7 mouse cellular contexts compared by ENCODE assay signal in genomic region chr7:6283451-6284075, GRCm38 (mm10). TPM values are rescaled to one million over a fixed set of nuclear protein-coding genes. Genes with fewer than 3 reads are reported as not detected.
DNase-seq lines count a peak whose midpoint lies in the region; ATAC-seq lines count a peak whose summit lies in the region.

No protein-coding gene starts in this region.

- peak overlapping the region; percentile 61 for H3K4me3 ChIP-seq in limb, embryonic 10.5 days
- peak overlapping the region; percentile 53 for H3K4me3 ChIP-seq in midbrain, embryonic 13.5 days (replicated peaks)

- DNase-seq in adrenal gland, postnatal 10 days, result peak; percentile 82
- peak; percentile 88 for DNase-seq in embryo, embryonic 9.5 days (ENCODE audit: extremely low spot score)
- DNase-seq in kidney, adult 11 months, result peak; percentile 83
- DNase-seq in limb, embryonic 10.5 days (ENCODE audit: low spot score), result peak; percentile 83
- DNase-seq in spleen, adult 12 weeks (ENCODE audit: low spot score), result peak; percentile 75

- peak overlapping the region; percentile 87 for H3K27ac ChIP-seq in limb, embryonic 10.5 days
- H3K27ac ChIP-seq in midbrain, embryonic 13.5 days, result peak overlapping the region; percentile 88

- peak overlapping the region; percentile 65 for H3K9ac ChIP-seq in midbrain, embryonic 13.5 days (replicated peaks)

- peak overlapping the region; percentile 57 for H3K4me2 ChIP-seq in midbrain, embryonic 13.5 days (replicated peaks)

- peak; percentile 56 for ATAC-seq in granulocyte monocyte progenitor cell, adult 5-6 weeks (replicated peaks; ENCODE audit: poor library complexity, severe bottlenecking)
- peak; percentile 73 for ATAC-seq in midbrain, embryonic 13.5 days

- WGBS in limb, embryonic 10.5 days, result 2% methylated on average over 23 of the region's 23 CpGs
- 1% methylated on average over 23 of the region's 23 CpGs for WGBS in midbrain, embryonic 13.5 days

- no peaks in the 10 kb centered on the region for H3K27me3 ChIP-seq in limb, embryonic 10.5 days (ENCODE audit: low read depth, poor library complexity, severe bottlenecking)
- H3K27me3 ChIP-seq in midbrain, embryonic 13.5 days, result no peaks in the 10 kb centered on the region

- no peaks in the 10 kb centered on the region for H3K36me3 ChIP-seq in limb, embryonic 10.5 days
- H3K36me3 ChIP-seq in midbrain, embryonic 13.5 days, result no peaks in the 10 kb centered on the region

- H3K9me3 ChIP-seq in limb, embryonic 10.5 days (replicated peaks), result no peaks in the 10 kb centered on the region
- no peaks in the 10 kb centered on the region for H3K9me3 ChIP-seq in midbrain, embryonic 13.5 days

- H3K4me1 ChIP-seq in limb, embryonic 10.5 days, result peaks cover 15% of the 10 kb centered on the region
- H3K4me1 ChIP-seq in midbrain, embryonic 13.5 days (replicated peaks), result peaks cover 26% of the 10 kb centered on the region

RNA-seq across cellular contexts. Expression of gene Zfp667, which starts 2.8 kb away (rescaled TPM):
- total RNA-seq in adrenal gland, postnatal 10 days (2021), result 1 to 10 TPM; 6.4 to 7.8 TPM
- 3.7 and 3.8 TPM in 2 replicates for total RNA-seq in granulocyte monocyte progenitor cell, adult 5-6 weeks (2014; fragmentation: Nextera tagmentation)
- total RNA-seq in granulocyte monocyte progenitor cell, adult 5-6 weeks (2017), result 1.4 and 2.8 TPM in 2 replicates
- 5.2 and 6.4 TPM in 2 replicates for polyA plus RNA-seq in limb, embryonic 10.5 days (2016; fragmentation: Nextera tagmentation; extraction: Ambion mirVana)
- polyA plus RNA-seq in midbrain, embryonic 13.5 days (2015; fragmentation: Nextera tagmentation; extraction: Ambion mirVana), result 15.8 and 18.8 TPM in 2 replicates

RNA-seq across cellular contexts. Expression of gene Epp13, which starts 31.1 kb away (rescaled TPM):
- not detected for total RNA-seq in adrenal gland, postnatal 10 days (2021)
- not detected in 2 replicates for total RNA-seq in granulocyte monocyte progenitor cell, adult 5-6 weeks (2014; fragmentation: Nextera tagmentation)
- not detected in 2 replicates for total RNA-seq in granulocyte monocyte progenitor cell, adult 5-6 weeks (2017)
- polyA plus RNA-seq in limb, embryonic 10.5 days (2016; fragmentation: Nextera tagmentation; extraction: Ambion mirVana), result not detected in 2 replicates
- polyA plus RNA-seq in midbrain, embryonic 13.5 days (2015; fragmentation: Nextera tagmentation; extraction: Ambion mirVana), result 0.31 TPM in 1 of 2 replicates, not detected in the other

RNA-seq across cellular contexts. Expression of gene Zfp583, which starts 47.5 kb away (rescaled TPM):
- 1 to 10 TPM; 2.7 to 3.1 TPM for total RNA-seq in adrenal gland, postnatal 10 days (2021)
- total RNA-seq in granulocyte monocyte progenitor cell, adult 5-6 weeks (2014; fragmentation: Nextera tagmentation), result 2.5 and 8.0 TPM in 2 replicates
- 1.3 and 2.1 TPM in 2 replicates for total RNA-seq in granulocyte monocyte progenitor cell, adult 5-6 weeks (2017)
- 5.2 and 6.7 TPM in 2 replicates for polyA plus RNA-seq in limb, embryonic 10.5 days (2016; fragmentation: Nextera tagmentation; extraction: Ambion mirVana)
- 11.7 and 12.9 TPM in 2 replicates for polyA plus RNA-seq in midbrain, embryonic 13.5 days (2015; fragmentation: Nextera tagmentation; extraction: Ambion mirVana)

RNA-seq across cellular contexts. Expression of gene Gm3854, which starts 60.0 kb away (rescaled TPM):
- under 1 TPM; 0.87 to 0.91 TPM for total RNA-seq in adrenal gland, postnatal 10 days (2021)
- total RNA-seq in granulocyte monocyte progenitor cell, adult 5-6 weeks (2014; fragmentation: Nextera tagmentation), result 0.96 and 1.8 TPM in 2 replicates
- 0.31 TPM in 1 of 2 replicates, not detected in the other for total RNA-seq in granulocyte monocyte progenitor cell, adult 5-6 weeks (2017)
- polyA plus RNA-seq in limb, embryonic 10.5 days (2016; fragmentation: Nextera tagmentation; extraction: Ambion mirVana), result 2.6 and 2.8 TPM in 2 replicates
- polyA plus RNA-seq in midbrain, embryonic 13.5 days (2015; fragmentation: Nextera tagmentation; extraction: Ambion mirVana), result 7.0 and 7.2 TPM in 2 replicates

Comparison
In these comparisons a context has a peak if more than half of its experiments do, and no peak if none do; other contexts are left out.
1. Peak in every context shown above with its lines: DNase-seq, ATAC-seq, H3K4me3 ChIP-seq and H3K27ac ChIP-seq.